Mouse (Mus musculus): ENCODE data around the gene Tfr2.

Tfr2 gene

DNA sequence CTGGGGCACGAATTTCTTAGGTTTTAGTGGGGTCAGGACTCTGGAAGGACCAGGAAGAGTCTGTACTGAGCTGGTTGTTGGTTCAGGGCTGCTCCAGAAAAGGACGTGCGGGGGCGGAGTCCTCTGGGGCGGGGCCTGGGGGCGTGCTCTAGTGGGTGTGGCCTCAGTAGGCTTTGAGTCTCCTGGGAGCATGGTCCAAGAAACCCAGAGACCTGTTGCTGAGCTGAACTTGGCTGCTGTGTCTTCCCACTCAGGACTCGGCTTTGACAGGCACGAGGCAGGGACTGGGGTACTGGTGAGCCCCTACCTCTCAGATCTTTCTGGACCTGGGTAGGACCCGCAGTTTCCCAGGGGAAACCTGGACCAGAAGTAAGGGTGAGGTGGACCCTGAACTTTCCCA is at the start of gene Tfr2:
Gene Tfr2, plus strand, starts transcription at position 176 of the 400 bp plus-strand sequence.
- peak; percentile 85 for DNase-seq (ENCODE audit: low read depth, low spot score)

DNA sequence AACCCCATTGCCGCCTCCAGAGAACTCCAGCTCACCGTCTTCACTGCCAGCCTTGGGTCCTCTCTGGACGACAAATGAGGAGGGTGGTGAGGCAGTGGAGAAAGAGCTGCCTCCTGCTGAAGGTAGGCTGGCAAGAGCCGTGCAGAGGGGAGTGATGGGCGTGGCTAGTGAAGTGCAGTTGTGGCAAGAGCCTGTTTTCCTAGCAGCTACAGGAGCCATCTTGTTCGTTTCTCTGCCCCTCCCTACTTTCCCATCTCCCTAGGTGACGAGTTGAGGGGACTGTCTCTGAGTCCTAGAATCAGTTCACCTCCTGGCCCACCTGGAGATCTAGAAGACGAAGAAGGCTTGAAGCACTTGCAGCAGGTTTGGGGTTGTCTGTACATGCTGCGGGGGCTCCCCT is 47.8 kb upstream of the Tfr2 start:
- peak; percentile 70 for DNase-seq (ENCODE audit: low read depth, low spot score)

DNA sequence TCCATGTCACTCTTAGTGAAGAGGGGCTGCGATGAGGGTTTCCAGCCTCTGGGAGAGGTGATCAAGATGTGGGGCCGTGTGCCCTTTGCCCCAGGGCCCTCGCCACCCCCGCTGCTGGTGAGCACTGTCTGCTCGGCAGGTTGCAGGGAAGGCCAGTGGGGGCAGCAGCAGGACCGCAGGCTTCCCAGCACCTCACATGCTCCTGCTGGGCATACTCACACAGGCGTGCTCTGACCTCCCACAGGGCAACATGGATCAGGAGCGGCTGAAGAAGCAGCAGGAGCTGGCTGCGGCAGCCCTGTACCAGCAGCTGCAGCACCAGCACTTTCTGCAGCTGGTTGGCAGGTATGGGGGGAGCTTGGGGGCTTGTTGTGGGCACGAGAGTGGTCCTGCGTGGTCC is 46.9 kb upstream of the Tfr2 start:
- DNase-seq (ENCODE audit: low read depth, low spot score), result no peak

DNA sequence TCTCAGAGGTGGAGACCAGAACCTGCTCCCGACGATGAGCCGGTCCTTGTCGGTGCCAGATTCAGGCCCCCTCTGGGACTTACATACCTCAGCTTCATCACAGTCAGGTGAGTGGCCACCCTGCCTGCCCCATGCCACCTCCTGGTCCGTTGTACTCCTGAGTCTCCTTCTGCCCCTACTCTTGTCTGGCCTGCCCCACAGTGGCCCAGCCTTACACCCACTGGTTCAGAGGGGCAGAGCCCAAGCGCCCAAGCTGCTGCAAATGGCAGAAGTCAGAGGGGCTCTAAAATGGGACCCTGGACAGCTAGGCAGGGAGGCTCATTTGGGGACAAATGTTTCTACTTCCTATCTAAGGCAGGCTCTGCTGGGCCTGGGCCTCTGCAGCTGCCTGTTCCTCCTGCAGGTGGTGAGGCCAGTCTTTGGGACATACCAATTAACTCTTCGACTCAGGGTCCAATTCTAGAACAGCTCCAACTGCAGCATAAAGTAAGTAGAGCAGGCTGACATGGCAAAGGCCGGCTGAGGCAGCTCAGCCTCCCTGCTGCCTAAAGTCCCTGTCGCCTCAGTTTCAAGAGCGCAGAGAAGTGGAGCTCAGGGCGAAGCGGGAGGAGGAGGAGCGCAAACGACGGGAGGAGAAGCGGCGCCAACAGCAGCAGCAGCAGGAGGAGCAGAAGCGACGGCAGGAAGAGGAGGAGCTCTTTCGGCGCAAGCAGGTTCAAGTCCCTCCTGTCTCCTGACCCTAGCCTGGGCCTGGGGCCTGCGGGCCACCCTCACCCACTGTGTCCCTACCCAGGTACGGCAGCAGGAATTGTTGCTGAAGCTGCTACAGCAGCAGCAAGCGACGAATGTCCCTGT is 46.0 kb upstream of the Tfr2 start:
- peak; percentile 53 for DNase-seq (ENCODE audit: low read depth, low spot score)

DNA sequence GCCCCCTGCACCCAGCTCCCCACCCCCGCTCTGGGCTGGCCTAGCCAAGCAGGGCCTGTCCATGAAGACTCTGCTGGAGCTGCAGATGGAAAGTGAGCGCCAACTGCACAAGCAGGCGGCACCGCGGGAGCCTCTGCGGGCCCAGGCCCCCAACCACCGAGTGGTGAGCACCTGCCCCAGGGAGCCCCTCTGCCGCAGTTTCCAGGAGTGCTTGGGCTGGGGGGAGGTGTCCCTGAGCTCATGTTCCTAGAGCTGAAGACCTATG is 45.5 kb upstream of the Tfr2 start:
- DNase-seq (ENCODE audit: low read depth, low spot score), result no peak

DNA sequence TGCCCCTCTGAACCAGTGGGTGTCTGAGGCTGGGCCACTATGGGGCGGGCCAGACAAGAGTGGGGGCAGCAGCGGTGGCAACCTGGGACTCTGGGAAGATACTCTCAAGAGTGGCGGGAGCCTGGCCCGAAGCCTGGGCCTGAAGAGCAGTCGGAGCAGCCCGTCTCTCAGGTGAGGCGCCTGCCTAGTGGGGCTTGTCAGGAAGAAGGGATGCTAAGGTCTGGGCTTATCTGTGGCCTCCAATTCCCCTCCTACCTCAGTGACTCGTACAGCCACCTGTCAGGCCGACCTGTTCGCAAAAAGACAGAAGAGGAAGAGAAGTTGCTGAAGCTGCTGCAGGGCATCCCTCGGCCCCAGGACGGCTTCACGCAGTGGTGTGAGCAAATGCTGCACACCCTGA is 45.0 kb upstream of the Tfr2 start:
- DNase-seq (ENCODE audit: low read depth, low spot score), result no peak

DNA sequence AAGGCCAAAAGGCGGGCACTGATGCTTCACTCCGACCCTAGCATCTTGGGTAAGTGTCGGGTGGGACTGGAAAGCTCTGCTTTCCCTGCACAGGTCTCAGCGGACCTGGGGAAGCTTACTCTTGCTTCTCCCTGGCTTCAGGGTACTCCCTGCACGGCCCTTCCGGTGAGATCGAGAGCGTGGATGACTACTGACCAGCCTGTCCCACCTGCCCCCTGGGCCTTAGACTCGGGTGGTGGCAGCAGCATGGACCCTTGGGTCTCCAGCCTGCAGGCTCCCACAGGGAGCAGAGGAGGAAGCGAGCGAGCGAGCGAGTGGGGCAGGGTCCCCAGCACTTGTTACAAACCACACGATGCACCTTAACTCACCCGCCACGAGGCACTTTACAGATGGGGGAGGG is 44.1 kb upstream of the Tfr2 start:
- no peak for DNase-seq (ENCODE audit: low read depth, low spot score)

DNA sequence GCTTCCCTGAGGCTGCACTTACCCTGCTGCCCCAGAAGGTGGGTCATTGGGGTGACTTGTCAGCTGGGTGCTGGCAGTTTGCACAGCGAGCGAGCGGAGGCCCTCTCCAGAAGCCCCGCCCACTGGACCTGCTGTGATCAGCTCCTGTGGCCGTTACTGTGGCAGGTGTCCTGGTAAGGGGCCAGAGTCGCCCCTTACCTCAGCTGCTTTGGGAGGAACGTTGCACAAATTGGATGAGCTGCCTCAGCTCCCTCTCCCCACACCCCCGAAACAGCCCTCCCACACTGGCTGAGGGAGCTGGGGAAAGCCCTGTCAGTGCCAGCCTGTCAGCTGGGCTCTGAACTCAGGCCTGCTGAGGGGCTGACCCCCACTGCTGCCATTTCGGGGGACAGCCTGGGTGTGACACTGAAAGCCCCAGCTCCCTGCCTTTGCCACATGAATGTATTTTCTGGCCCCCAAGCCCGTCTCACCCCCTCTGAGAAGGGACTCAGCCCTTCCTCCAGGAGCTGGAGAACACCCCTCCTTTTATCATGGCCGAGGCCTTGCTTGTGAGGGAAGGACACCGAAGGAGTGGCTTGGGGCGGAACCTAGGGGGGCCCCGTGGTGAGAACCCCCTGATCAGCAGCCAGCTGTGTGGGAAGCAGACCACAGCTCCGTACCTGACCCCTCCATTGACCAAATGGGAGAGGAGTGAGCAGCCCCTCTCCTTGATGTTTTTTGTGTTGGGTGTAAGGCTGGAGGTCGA is 43.3 kb upstream of the Tfr2 start:
- DNase-seq (ENCODE audit: low read depth, low spot score), result no peak

DNA sequence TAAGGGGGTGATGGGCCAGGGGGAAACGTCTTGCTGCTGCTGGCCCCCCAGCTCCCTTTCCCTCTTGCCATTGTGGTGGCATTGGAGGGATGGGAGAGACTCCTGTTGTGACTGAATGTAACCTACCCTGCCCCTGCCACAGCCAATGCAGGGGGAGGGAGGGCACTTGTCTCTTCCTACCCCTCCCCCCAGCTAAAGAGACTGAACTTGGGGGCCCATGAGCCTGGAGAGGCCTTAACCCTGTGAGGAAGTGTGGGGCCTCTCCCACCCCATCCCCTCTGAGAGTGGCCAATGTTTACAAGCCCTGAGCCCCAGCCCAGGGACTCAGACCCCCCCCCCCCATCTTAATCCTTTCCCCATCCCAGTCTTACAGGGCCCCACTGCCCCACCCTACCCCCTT is 42.2 kb upstream of the Tfr2 start:
- no peak for DNase-seq (ENCODE audit: low read depth, low spot score)

DNA sequence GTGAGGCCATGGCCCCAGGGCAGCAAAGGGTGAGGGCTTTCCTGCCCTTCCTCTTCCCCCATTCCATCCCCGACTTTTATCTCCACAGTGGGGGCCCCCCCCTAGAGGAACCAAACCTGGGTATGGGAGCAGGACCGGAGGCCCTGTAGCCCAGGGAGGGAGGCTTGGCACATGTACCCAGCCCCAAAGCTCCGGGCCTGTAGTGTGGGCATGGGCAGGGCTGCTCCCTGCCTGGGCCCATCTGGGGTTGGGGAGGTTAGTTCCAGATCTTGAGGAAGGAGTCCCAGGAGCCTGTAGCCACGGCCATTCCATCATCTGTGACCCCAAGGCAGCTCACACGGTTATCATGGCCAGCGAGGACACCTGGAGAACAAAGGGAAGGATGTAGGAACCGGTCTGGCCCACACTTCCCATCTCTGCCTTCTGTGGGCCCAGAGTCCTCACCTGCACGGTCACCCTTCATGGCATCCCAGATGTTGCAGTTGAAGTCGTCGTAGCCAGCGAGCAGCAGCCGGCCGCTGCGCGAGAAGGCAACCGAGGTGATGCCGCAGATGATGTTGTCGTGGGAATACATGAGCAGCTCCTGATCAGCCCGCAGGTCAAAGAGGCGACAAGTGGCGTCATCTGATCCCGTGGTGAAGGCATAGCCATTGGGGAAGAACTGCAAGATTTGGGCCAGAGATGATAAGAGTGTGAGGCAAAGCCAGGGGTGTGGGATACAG is 41.2 kb upstream of the Tfr2 start:
- no peak for DNase-seq (ENCODE audit: low read depth, low spot score)

DNA sequence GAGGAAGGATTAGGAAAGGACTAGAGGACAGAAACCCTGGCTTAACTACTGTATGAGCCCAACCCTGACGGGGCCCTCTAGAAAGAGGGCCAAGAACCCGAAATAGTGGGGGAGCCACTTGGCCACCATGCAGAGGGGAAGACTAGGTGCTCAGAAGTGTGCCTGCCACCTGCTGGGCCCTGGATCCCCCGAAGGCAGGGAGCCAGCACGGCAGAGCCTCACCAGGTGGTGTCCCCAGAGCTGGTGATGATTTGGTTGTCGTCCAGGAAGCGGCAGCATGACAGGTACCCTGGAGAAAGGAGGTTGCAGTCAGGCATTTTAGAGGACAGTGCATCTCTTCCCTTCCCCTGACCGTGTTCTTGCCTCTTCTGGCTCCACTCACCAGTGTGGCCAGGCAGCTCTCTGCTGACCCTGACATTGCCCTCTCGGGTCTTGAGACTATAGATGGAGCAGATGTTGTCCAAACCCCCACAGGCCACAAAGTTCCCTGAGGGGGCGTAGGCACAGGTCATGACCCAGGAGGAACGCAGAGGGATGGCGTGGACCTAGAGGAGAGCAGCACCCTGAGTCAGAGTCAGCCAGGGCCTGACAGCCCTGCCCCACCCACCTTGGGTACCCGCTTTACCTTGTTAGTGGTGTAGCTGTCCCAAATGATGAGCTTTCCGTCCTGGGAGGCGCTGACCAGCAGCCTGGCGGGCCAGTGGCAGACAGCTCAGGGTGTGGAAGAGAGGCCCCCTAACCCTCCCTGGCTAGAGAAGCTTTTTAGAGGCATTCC is 40.2 kb upstream of the Tfr2 start:
- DNase-seq (ENCODE audit: low read depth, low spot score), result no peak

DNA sequence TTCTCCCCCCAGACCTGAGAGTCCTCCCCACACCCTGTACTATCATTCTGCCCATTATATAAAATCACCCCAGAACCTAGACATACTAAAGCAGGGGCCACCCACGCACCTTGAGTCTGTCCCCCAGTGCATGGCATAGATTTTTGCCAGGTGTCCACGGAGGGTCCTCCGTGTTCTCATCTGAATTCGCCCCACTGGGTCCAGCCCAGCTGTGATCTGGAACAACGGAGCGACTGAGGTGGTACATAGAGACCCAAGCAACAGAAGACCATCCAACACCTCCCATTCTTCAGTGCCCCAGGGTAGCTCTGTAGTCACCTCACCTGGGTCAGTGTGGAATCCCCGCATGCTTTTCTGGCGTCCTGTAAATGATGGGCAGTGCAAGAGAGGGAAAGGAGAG is 39.6 kb upstream of the Tfr2 start:
- no peak for DNase-seq (ENCODE audit: low read depth, low spot score)

DNA sequence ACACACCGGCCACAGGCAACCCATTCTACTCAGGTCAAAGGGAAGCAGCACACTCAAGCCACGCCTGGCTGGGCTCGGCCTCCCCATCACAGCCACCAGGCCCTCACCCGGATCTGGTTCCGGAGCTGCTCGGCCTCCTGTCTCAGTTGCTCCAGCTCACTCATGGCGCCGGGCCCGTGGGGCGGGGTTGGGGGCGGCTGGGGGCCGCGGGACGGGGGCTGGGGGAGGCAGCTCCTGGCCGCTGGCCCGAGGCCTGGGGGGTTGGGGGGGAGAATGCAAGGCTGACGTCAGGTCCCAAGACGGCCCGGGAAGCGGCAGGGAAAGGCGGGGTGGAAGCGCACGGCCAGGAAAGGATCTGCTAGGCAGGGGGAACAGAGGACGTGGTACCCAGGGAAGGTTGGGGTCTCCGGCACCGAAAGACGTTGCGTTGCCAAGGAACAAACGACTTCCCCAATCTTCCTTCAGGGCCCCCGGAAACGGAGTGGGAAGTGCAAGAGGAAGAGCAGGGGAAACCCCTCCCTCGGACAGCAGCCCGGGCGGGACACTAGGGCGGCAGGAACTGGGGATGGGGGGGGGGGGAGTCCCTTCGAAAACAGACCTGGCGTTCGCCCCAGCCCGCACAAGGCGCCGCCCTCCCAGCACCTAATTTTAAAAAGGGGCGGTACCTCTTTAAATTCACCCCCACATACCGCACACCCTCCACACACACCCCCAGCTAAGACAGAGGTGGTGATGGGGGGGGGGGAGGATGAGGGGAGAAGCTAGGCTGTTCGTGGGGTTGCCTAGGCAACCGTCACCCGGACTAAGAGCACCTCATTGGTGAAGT is 38.8 kb upstream of the Tfr2 start:
- DNase-seq (ENCODE audit: low read depth, low spot score), result peak; percentile 74

DNA sequence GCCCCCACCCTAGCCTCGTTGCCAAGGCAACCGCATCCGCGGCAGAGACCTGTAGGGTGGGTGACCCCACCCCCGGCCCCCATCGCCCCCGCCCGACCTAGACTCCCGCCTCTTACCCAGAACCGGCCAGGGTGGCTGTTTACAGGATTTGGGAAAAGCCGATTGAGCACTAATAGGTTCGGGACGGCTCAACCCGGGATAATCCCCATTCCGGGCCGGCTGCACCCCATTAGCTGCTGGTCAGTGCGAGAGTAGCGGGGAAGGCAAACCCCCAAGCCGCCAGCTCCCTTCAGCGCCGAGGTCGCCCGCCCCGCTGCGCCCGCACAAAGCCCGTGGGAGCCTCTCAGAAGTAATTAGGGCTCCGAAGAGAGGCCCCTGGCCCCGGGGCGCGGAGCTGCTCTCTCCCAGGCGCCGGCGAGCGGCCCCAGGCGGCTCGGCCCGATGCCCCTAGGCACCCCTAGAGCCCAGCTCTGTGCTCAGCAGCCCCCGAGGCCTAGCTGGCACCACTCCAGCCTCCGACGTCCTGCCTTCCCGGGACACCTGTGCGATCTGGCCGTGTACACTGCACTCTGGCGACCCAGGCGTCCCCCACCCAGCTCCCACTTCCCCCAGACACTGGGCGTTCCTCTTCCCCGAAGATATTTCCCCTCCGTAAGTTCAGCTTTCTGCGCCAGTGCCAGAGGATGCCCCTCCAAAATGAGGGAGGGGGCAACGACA is 38.1 kb upstream of the Tfr2 start:
- DNase-seq (ENCODE audit: low read depth, low spot score), result no peak

DNA sequence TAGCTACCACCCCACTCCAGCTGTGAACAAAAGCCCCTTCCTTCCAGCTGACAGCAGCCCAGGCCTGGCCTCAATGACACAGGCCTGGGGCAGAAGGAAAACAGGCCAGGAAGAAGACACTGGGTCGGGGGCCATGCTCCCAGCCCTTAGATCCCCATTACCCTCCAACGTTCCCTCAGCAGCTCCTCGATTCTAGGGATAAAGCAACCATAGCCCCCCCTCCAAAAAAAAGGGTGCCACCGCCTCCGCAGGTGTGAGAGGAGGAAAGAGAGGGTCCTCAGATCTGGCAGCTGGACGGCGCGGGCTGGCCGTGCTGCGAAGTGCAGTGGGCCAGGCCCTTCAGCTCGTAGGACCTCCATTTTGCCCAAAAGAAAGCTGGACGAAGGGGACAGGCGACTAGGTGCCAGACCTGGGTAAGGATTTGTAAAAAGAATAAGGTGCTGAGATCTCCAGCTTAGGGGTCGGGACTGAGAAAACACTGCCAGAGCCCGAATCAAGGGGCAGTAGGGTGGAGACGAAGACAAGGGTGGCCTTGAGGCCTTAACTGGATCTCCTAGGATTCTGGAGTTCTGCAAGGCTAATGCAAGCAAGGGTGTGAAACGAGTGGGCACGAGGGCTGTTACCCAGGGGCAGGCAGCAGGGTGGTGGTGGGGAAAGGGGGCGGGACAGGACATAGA is 37.4 kb upstream of the Tfr2 start:
- DNase-seq (ENCODE audit: low read depth, low spot score), result no peak

DNA sequence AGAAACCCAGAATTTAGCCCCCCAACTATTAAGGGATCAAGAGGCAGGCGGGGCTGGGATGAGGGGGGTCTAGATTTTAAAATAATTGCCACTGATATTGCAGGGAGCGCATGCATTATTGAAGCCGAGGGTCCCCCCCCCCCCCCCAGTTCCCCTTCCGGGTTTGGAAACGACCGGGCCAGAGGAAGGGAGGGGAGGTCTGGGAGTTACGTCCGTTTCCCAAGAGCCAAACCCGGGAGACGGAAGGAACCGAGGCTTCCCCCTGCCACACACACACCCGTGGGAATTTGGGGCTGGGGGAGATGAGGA is 36.9 kb upstream of the Tfr2 start:
- no peak for DNase-seq (ENCODE audit: low read depth, low spot score)

DNA sequence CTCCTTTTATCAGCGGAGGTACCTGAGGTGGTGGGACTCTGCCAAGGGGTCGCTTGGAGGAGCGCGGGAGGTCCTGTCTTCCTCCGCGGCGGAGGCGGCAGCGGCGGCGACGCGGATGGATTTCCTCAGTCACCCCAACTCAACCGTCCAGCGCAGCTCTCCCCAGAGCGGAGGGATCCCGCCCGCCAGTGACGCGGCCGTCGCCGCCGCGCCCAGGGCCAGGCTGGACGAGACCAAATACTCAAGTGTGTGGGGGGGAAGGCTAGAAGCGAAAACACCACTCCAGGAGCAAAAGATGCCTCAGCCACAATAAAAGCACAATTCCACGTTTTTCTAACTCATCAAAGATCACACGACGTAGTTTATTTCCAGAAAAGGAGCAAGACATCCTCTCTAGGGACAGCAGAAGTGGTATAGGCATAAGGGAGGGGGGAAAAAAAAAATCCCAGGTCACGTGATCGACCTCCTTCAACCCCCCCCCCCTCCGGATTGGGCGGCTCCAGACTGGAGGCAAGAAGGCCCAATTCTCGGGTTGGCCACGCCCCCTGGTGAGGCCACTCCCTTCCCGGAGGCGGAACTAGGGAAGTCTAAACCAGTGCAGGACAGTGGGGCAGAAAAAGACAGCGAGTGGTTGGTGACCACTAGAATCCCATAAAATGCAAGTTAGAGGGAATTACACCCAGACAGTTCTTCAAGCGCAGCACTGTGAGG is 36.4 kb upstream of the Tfr2 start, which contains the start of the genes Epo and Gnb2:
Gene Epo, minus strand, starts transcription at position 126 of the 711 bp plus-strand sequence.
Gene Gnb2, minus strand, starts transcription at position 394 of the 711 bp plus-strand sequence.
- DNase-seq (ENCODE audit: low read depth, low spot score), result peak; percentile 99

DNA sequence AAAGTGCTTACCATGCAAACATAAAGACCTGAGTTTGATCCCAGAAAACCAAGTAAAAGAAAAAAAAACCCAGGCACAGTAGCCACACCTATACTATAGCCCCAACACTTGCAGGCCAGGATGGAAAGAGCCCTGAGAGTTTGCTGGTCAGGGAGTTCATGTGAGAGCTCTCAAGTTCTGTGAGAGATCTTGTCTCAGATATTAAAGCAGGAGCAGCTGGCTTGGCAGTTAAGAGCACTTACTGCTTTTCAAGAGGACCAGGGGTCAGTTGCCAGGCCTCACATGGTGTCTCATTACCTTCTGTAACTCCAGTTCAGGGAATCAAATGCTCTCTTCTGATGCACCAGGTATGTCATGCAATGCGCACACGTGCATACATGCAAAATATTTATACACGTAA is 34.9 kb upstream of the Tfr2 start:
- DNase-seq (ENCODE audit: low read depth, low spot score), result no peak

DNA sequence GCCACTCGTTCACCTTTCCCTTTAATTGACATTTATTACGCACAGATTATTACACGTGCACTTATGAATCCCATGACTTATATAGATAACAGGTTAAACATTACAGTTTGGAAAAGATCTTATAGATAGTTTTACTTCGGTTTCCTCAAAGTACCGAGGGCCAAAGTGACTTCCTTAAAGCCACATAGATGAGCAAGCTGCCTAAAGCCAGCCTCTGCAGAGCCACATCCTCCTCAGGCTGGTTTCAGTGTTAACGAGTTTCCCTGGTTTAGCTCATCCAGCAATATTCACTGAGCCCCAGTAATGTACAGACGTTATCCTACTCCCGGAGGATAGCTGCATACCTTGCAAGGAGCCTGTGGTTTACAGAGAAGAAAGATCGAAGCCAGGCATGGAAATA is 34.3 kb upstream of the Tfr2 start:
- no peak for DNase-seq (ENCODE audit: low read depth, low spot score)
